Mouse (Mus musculus) CH12.LX (cell line): ENCODE measurements around the gene Erf.

Source experiments
- BHLHE40 ChIP-seq: IDR thresholded peaks from 2 replicates; pipeline ENCODE4 v1.6.1; 2011; ENCODE audit warnings: mild to moderate bottlenecking, low read depth, low read length, improper control_type of control experiment
- CHD2 ChIP-seq: IDR thresholded peaks from 2 replicates; pipeline ENCODE4 v1.6.1; 2011; ENCODE audit warnings: low read length, improper control_type of control experiment
- CTCF ChIP-seq, 2 experiments: IDR thresholded peaks in 1 of 2; conservative IDR thresholded peaks in 1 of 2; 2 replicates each; pipeline ENCODE4 v1.5.1; 2011 to 2012; ENCODE audit warnings: low read depth in 2 of 2, low read length in 2 of 2, improper control_type of control experiment in 1 of 2, inconsistent platforms in 1 of 2, mild to moderate bottlenecking in 1 of 2, moderate library complexity in 1 of 2
- EP300 ChIP-seq: IDR thresholded peaks from 2 replicates; pipeline ENCODE4 v1.6.1; 2011; ENCODE audit warnings: low read length, improper control_type of control experiment
- GABPA ChIP-seq: IDR thresholded peaks from 2 replicates; pipeline ENCODE4 v1.6.1; 2012; ENCODE audit warnings: low read depth, low read length, improper control_type of control experiment, inconsistent platforms; ENCODE audit not compliant: insufficient replicate concordance
- HCFC1 ChIP-seq: IDR thresholded peaks from 2 replicates; pipeline ENCODE4 v1.6.1; 2012; ENCODE audit warnings: low read depth, mild to moderate bottlenecking, inconsistent platforms, low read length, improper control_type of control experiment
- JUND ChIP-seq: conservative IDR thresholded peaks from 2 replicates; pipeline ENCODE4 v1.6.1; 2011; ENCODE audit warnings: low read depth, low read length, improper control_type of control experiment
- NELFE ChIP-seq: IDR thresholded peaks from 2 replicates; pipeline ENCODE4 v1.6.1; 2011; ENCODE audit warnings: low read depth, low read length, improper control_type of control experiment
- POLR2A ChIP-seq: IDR thresholded peaks from 2 replicates; pipeline ENCODE4 v1.6.1; 2011; ENCODE audit warnings: low read depth, mild to moderate bottlenecking, improper control_type of control experiment, low read length
- TCF12 ChIP-seq: IDR thresholded peaks from 2 replicates; pipeline ENCODE4 v1.6.1; 2014; ENCODE audit warnings: low read depth, mild to moderate bottlenecking, inconsistent platforms, low read length, improper control_type of control experiment
- USF1 ChIP-seq: IDR thresholded peaks from 2 replicates; pipeline ENCODE4 v1.6.1; 2014; ENCODE audit warnings: low read depth, mild to moderate bottlenecking, inconsistent platforms, low read length, improper control_type of control experiment
- ZC3H11A ChIP-seq: IDR thresholded peaks from 2 replicates; pipeline ENCODE4 v1.6.1; 2012; ENCODE audit warnings: low read depth, mild to moderate bottlenecking, inconsistent platforms, low read length, improper control_type of control experiment
- ZNF384 ChIP-seq: IDR thresholded peaks from 2 replicates; pipeline ENCODE4 v1.6.1; 2012; ENCODE audit warnings: low read depth, low read length, improper control_type of control experiment, inconsistent platforms

GRCm38 (mm10) chr7:25232101-25232648 is 18.4 kb downstream of the Erf start:
- TF ChIP-seq GABPA, result no peak
- no peak for TF ChIP-seq HCFC1
- no peak for TF ChIP-seq TCF12
- TF ChIP-seq CTCF (conservative IDR thresholded peaks at IDR 0.05 in 1 of 2, IDR thresholded peaks at IDR 0.05 in 1 of 2; ENCODE audit: low read depth in 2 of 2, low read length in 2 of 2), result no peak; a peak in 1 of 4 replicates
- TF ChIP-seq POLR2A, result no peak
- TF ChIP-seq ZNF384, result no peak
- no peak for TF ChIP-seq JUND
- no peak for TF ChIP-seq NELFE
- no peak for TF ChIP-seq USF1
- TF ChIP-seq EP300, result no peak
- no peak for TF ChIP-seq ZC3H11A
- TF ChIP-seq BHLHE40, result peak; percentile 42; the same call in 1 of the 2 replicates
- TF ChIP-seq CHD2, result no peak
